Mouse (Mus musculus) CH12.LX (cell line): ENCODE data around the gene Mkln1.

Experiments used
- CHD1 ChIP-seq: IDR thresholded peaks from 2 replicates; pipeline ENCODE4 v1.6.1; 2012; ENCODE audit warnings: low read depth, low read length, improper control_type of control experiment, inconsistent platforms
- CTCF ChIP-seq, 2 experiments: IDR thresholded peaks in 1 of 2; conservative IDR thresholded peaks in 1 of 2; 2 replicates each; pipeline ENCODE4 v1.5.1; 2011 to 2012; ENCODE audit warnings: low read depth in 2 of 2, low read length in 2 of 2, improper control_type of control experiment in 1 of 2, inconsistent platforms in 1 of 2, mild to moderate bottlenecking in 1 of 2, moderate library complexity in 1 of 2
- MAX ChIP-seq: IDR thresholded peaks from 2 replicates; pipeline ENCODE4 v1.6.1; 2011; ENCODE audit warnings: low read length, improper control_type of control experiment
- MAZ ChIP-seq: IDR thresholded peaks from 2 replicates; pipeline ENCODE4 v1.6.1; 2012; ENCODE audit warnings: low read depth, mild to moderate bottlenecking, inconsistent platforms, low read length, improper control_type of control experiment, moderate library complexity
- POLR2A ChIP-seq: IDR thresholded peaks from 2 replicates; pipeline ENCODE4 v1.6.1; 2011; ENCODE audit warnings: low read depth, mild to moderate bottlenecking, improper control_type of control experiment, low read length
- ZC3H11A ChIP-seq: IDR thresholded peaks from 2 replicates; pipeline ENCODE4 v1.6.1; 2012; ENCODE audit warnings: low read depth, mild to moderate bottlenecking, inconsistent platforms, low read length, improper control_type of control experiment

DNA sequence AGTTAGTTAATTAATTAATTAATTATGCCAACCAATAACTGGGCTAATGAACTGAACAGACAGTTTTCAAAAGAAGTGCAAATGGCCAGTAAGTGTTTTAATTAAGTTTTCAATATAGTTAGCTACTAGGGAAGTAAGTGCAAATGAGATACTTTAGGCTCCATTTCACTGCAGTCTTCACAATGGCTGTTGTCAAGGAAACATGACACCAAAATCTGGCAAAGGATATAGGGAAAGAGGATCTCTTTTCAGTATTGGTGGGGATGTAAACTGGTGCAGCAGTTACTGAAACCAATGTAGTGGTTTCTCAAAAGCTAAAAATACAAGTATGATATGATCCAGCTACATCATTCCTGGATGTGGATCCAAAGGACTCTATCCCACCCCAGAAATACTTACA lies 102.2 kb downstream of the Mkln1 start:
- TF ChIP-seq POLR2A = no peak
- no peak for TF ChIP-seq CTCF (conservative IDR thresholded peaks at IDR 0.05 in 1 of 2, IDR thresholded peaks at IDR 0.05 in 1 of 2; ENCODE audit: low read depth in 2 of 2, low read length in 2 of 2)
- no peak for TF ChIP-seq MAZ
- no peak for TF ChIP-seq CHD1
- TF ChIP-seq ZC3H11A = no peak
- TF ChIP-seq MAX = no peak
